Mouse (Mus musculus) stomach, embryonic 15.5 days (tissue): ENCODE data around the gene Zfp955a. TPM values are rescaled to one million over a fixed set of nuclear protein-coding genes. Genes with fewer than 3 reads are reported as not detected.
A peak's percentile ranks its signal among the peaks of the same experiment; 100 is the strongest.
"Not testable (repeated sequence)": the region's sequence is repeated elsewhere in the genome, so short reads cannot be mapped to it uniquely, and the experiment has no call there.

Source experiments
- ATAC-seq: fragments of 200-750 bp; cut with Nextera tagmentation; 2 replicates; pipeline ENCODE4 v1.8.0; 2017; ENCODE audit warnings: low read depth, moderate number of reproducible peaks, moderate TSS enrichment; ENCODE audit not compliant: insufficient read depth, low FRiP score
- H3K27ac ChIP-seq: fragments of 300-500 bp; sonication (generic); 2 replicates; pipeline ENCODE4 v1.5.1; 2015; ENCODE audit warnings: mild to moderate bottlenecking, inconsistent platforms
- H3K27me3 ChIP-seq: fragments of 300-500 bp; sonication (generic); replicated peaks from 2 replicates; pipeline ENCODE4 v1.6.1; 2015; ENCODE audit warnings: inconsistent platforms
- H3K36me3 ChIP-seq: fragments of 300-500 bp; sonication (generic); 2 replicates; pipeline ENCODE4 v1.6.1; 2015; ENCODE audit warnings: inconsistent platforms
- H3K4me1 ChIP-seq: fragments of 300-500 bp; sonication (generic); 2 replicates; pipeline ENCODE4 v1.6.1; 2015; ENCODE audit warnings: inconsistent platforms
- H3K4me2 ChIP-seq: fragments of 300-500 bp; sonication (generic); 2 replicates; pipeline ENCODE4 v1.6.1; 2015; ENCODE audit warnings: mild to moderate bottlenecking, inconsistent platforms
- H3K4me3 ChIP-seq: fragments of 300-500 bp; sonication (generic); replicated peaks from 2 replicates; pipeline ENCODE4 v1.5.1; 2015; ENCODE audit warnings: inconsistent platforms
- H3K9ac ChIP-seq: fragments of 300-500 bp; sonication (generic); 2 replicates; pipeline ENCODE4 v1.6.1; 2015; ENCODE audit warnings: inconsistent platforms
- H3K9me3 ChIP-seq: fragments of 300-500 bp; sonication (generic); 2 replicates; pipeline ENCODE4 v1.6.1; 2016; ENCODE audit warnings: inconsistent platforms
- WGBS: fragments of 180-500 bp; shearing (Covaris S2); methylation state at CpG from one replicate; pipeline ENCODE4 v1.1.7; 2015; 5-methylcytosine and 5-hydroxymethylcytosine counted together
- polyA plus RNA-seq: library from polyadenylated mRNA; unstranded; fragments of >200 nt; fragmentation: Nextera tagmentation; extraction: Ambion mirVana; gene quantifications from 2 replicates; pipeline ENCODE4 v1.2.1, GENCODE M21; 2015

The Zfp955a gene
- 13.8 and 15.0 TPM in 2 replicates for polyA plus RNA-seq

- H3K36me3 ChIP-seq, H3K9ac ChIP-seq, H3K9me3 ChIP-seq, H3K4me2 ChIP-seq, H3K27ac ChIP-seq, H3K4me3 ChIP-seq, H3K4me1 ChIP-seq, H3K27me3 ChIP-seq: not testable (repeated sequence)
- WGBS = 35% methylated on average over 1 of the region's 34 CpGs
- peak; percentile 95 for ATAC-seq
These were observed at the start of gene Zfp955a for GRCm38 (mm10) chr17:33254530-33255318. TSS of gene Zfp955a (minus strand) at chr17:33255145.

GRCm38 (mm10) chr17:33289876-33290149 is 34.9 kb upstream of the Zfp955a start:
- H3K27ac ChIP-seq, H3K27me3 ChIP-seq, H3K9me3 ChIP-seq, H3K9ac ChIP-seq, H3K4me2 ChIP-seq, H3K36me3 ChIP-seq, H3K4me3 ChIP-seq, H3K4me1 ChIP-seq: not testable (repeated sequence)
- peak; percentile 44; the same call in 1 of the 2 replicates for ATAC-seq
- no CpG with 5 or more reads among the region's 9 CpGs for WGBS

GRCm38 (mm10) chr17:33289039-33289875 is 34.3 kb upstream of the Zfp955a start, which contains the start of gene Zfp955b:
TSS of gene Zfp955b (plus strand) at chr17:33289544.
- not testable (repeated sequence) for H3K27ac ChIP-seq, H3K9ac ChIP-seq, H3K4me2 ChIP-seq, H3K4me3 ChIP-seq, H3K4me1 ChIP-seq, H3K36me3 ChIP-seq, H3K9me3 ChIP-seq, H3K27me3 ChIP-seq
- WGBS = no CpG with 5 or more reads among the region's 25 CpGs
- peak; percentile 96 for ATAC-seq

GRCm38 (mm10) chr17:33268907-33269306 is 14.0 kb upstream of the Zfp955a start:
- Histone ChIP-seq H3K9me3 (no peaks in the 10 kb centered on the region), H3K4me3 (no peak overlapping the region), H3K27ac (no peak overlapping the region), H3K9ac (no peak overlapping the region), H3K4me2 (no peak overlapping the region), H3K36me3 (no peaks in the 10 kb centered on the region), H3K4me1 (no peaks in the 10 kb centered on the region), H3K27me3 (no peaks in the 10 kb centered on the region)
- ATAC-seq = no peak
- WGBS = 88% methylated on average over 9 of the region's 9 CpGs

- Histone ChIP-seq H3K9ac (no peak within 1 kb of the TSS), H3K27ac (no peak within 1 kb of the TSS), H3K36me3 (no peaks in the 10 kb centered on the region), H3K4me3 (no peak within 1 kb of the TSS), H3K4me2 (no peak within 1 kb of the TSS), H3K27me3 (no peaks in the 10 kb centered on the region), H3K9me3 (no peaks in the 10 kb centered on the region), H3K4me1 (no peaks in the 10 kb centered on the region)
- ATAC-seq = no peak
- 67% methylated on average over 1 of the region's 1 CpGs for WGBS
These were observed 9.4 kb upstream of the Zfp955a start, which contains the start of gene Olfr63 for GRCm38 (mm10) chr17:33264376-33264775. TSS of gene Olfr63 (plus strand) at chr17:33264676.

GRCm38 (mm10) chr17:33255319-33255657 is 343 bp upstream of the Zfp955a start:
- no CpG with 5 or more reads among the region's 2 CpGs for WGBS
- H3K4me3 ChIP-seq, H3K4me2 ChIP-seq, H3K36me3 ChIP-seq, H3K4me1 ChIP-seq, H3K27ac ChIP-seq, H3K27me3 ChIP-seq, H3K9me3 ChIP-seq, H3K9ac ChIP-seq: not testable (repeated sequence)
- ATAC-seq = 0 out of 2 replicates have a peak, but pooled peaks have one; percentile 5

GRCm38 (mm10) chr17:33236646-33237045 is 18.3 kb downstream of the Zfp955a start:
- not testable (repeated sequence) for H3K4me2 ChIP-seq, H3K4me1 ChIP-seq, ATAC-seq, H3K9ac ChIP-seq, H3K9me3 ChIP-seq, H3K27ac ChIP-seq, H3K27me3 ChIP-seq, H3K4me3 ChIP-seq
- peaks cover 12% of the 10 kb centered on the region for H3K36me3 ChIP-seq
- 91% methylated on average over 1 of the region's 1 CpGs for WGBS

- Histone ChIP-seq H3K4me1 (no peaks in the 10 kb centered on the region), H3K36me3 (no peaks in the 10 kb centered on the region), H3K9me3 (no peaks in the 10 kb centered on the region), H3K27me3 (no peaks in the 10 kb centered on the region), H3K27ac (no peak within 1 kb of the TSS), H3K4me3 (no peak within 1 kb of the TSS), H3K4me2 (no peak within 1 kb of the TSS), H3K9ac (no peak within 1 kb of the TSS)
- 86% methylated on average over 2 of the region's 2 CpGs for WGBS
- no peak for ATAC-seq
These were observed 33.4 kb downstream of the Zfp955a start, which contains the start of gene Olfr1564 for GRCm38 (mm10) chr17:33221590-33221989. TSS of gene Olfr1564 (minus strand) at chr17:33221690.

GRCm38 (mm10) chr17:33191002-33191401 is 63.9 kb downstream of the Zfp955a start, which contains the start of gene Olfr239:
TSS of gene Olfr239 (plus strand) at chr17:33191302.
- not testable (repeated sequence) for ATAC-seq, H3K27me3 ChIP-seq, H3K4me1 ChIP-seq, H3K4me3 ChIP-seq, H3K36me3 ChIP-seq, H3K9ac ChIP-seq, H3K4me2 ChIP-seq, H3K27ac ChIP-seq, H3K9me3 ChIP-seq
- no CpG with 5 or more reads among the region's 2 CpGs for WGBS

Other genes starting within 250 kb of the Zfp955a start
- 10.3 and 10.8 TPM in 2 replicates for gene Zfp763, start 221.7 kb downstream of the Zfp955a start, polyA plus RNA-seq
- gene 4921501E09Rik, start 187.1 kb downstream of the Zfp955a start, polyA plus RNA-seq = not detected in 2 replicates
- 7.8 and 9.1 TPM in 2 replicates for gene Zfp563, start 165.8 kb downstream of the Zfp955a start, polyA plus RNA-seq
- 0.04 TPM in 1 of 2 replicates, not detected in the other for gene Morc2b, start 115.5 kb downstream of the Zfp955a start, polyA plus RNA-seq
- gene Olfr55, start 86.7 kb downstream of the Zfp955a start, polyA plus RNA-seq = not detected in 2 replicates
- not detected in 2 replicates for gene Olfr239, start 63.8 kb downstream of the Zfp955a start, polyA plus RNA-seq
- not detected in 2 replicates for gene Olfr1564, start 33.5 kb downstream of the Zfp955a start, polyA plus RNA-seq
- 0.03 TPM in 2 replicates for gene Olfr63, start 9.5 kb upstream of the Zfp955a start, polyA plus RNA-seq
- 10.9 and 11.5 TPM in 2 replicates for gene Zfp955b, start 34.4 kb upstream of the Zfp955a start, polyA plus RNA-seq
- 7.6 and 8.5 TPM in 2 replicates for gene Zfp81, start 103.7 kb upstream of the Zfp955a start, polyA plus RNA-seq
- 12.6 and 17.6 TPM in 2 replicates for gene Zfp101, start 139.5 kb upstream of the Zfp955a start, polyA plus RNA-seq
- not detected in 2 replicates for gene Actl9, start 177.8 kb upstream of the Zfp955a start, polyA plus RNA-seq